Mouse (Mus musculus) ovary, postnatal 14 days (tissue): ENCODE measurements at regions not wholly inside any gene's neighbourhood (a gene's known extent, or its start where the extent isn't known, plus 50 kb on each side); places are given as distances from the start of the nearest gene placed in this dataset.

ENCODE experiments used
- DNase-seq: peaks from one replicate; pipeline ENCODE4 v3.0.0; 2022; ENCODE audit warnings: low spot score

GRCm38 (mm10) chr8:6813816-6814215 lies 1708.7 kb upstream of the Slc10a2 start:
- no peak for DNase-seq

DNA sequence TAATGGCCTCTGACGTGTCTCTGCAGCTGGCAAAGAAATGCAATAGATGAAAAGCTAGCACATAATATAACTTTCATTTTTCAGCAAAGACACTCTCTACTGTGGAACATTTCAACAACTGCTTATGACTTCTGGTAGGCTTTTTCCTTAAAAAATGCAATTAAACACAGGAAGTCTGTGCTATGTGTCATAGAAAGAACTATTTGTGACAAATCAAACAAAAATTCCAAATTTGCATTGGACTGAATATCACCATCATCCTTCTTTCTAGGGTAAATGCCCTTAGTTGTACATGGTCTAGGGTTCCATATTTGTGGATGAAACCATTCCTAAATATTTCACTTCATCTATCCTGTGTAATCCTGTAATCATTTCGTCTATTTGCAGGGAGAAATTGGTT lies 1702.0 kb upstream of the Slc10a2 start:
- no peak for DNase-seq

DNA sequence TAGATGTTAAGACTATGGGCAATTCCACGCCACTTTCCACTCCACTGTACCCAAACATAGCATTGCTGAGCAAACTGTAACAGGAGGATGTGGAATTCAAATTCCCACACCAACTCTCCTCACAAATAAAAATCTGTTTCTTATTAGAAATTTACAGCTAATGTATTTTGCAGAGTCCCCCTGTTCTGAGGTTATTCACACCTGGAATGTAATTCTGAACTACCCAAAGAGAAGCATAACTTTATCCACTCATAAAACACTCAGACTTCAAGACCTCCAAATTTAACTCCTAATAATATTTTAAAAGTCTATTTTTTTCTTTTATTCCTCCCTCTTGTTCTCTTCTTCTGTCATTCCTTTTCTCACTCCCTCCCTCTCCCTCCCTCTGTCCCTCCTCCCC lies 1698.0 kb upstream of the Slc10a2 start:
- DNase-seq: no peak

GRCm38 (mm10) chr8:6801076-6801475 lies 1695.9 kb upstream of the Slc10a2 start:
- DNase-seq: no peak

GRCm38 (mm10) chr8:6789096-6789495 lies 1683.9 kb upstream of the Slc10a2 start:
- DNase-seq: no peak

DNA sequence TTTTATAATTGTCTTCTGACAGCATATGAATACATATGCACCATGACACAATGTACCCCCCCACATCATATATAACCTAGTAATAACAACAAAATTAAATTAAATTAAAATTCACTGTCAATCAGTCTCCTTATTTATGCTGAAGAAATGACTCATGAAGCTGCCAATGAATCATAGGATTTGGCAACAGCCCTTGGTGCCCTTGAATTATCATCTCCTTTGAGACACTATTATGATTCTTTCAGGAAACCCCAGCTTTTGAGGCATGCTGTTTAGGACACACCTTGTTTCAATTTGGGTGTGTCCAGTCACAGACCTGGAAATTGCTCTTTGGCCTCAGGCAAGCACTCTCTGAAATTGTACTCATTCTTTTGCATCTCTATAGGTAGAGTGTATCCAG lies 1675.8 kb upstream of the Slc10a2 start:
- DNase-seq: no peak

- no peak for DNase-seq
Observed at GRCm38 (mm10) chr8:6775103-6775502, 1670.0 kb upstream of the Slc10a2 start.

GRCm38 (mm10) chr8:6729571-6729970 lies 1624.4 kb upstream of the Slc10a2 start:
- DNase-seq: no peak

- no peak for DNase-seq
Observed at GRCm38 (mm10) chr8:6708886-6709449, 1603.8 kb upstream of the Slc10a2 start.

GRCm38 (mm10) chr8:6688595-6688994 lies 1583.4 kb upstream of the Slc10a2 start:
- no peak for DNase-seq

- DNase-seq: no peak
Observed at GRCm38 (mm10) chr8:6658860-6659259, 1553.7 kb upstream of the Slc10a2 start.

GRCm38 (mm10) chr8:6657451-6657990 lies 1552.4 kb upstream of the Slc10a2 start:
- DNase-seq: no peak

- DNase-seq: no peak
Observed at GRCm38 (mm10) chr8:6652180-6652579, 1547.0 kb upstream of the Slc10a2 start.

GRCm38 (mm10) chr8:6648083-6648482 lies 1542.9 kb upstream of the Slc10a2 start:
- DNase-seq: no peak

DNA sequence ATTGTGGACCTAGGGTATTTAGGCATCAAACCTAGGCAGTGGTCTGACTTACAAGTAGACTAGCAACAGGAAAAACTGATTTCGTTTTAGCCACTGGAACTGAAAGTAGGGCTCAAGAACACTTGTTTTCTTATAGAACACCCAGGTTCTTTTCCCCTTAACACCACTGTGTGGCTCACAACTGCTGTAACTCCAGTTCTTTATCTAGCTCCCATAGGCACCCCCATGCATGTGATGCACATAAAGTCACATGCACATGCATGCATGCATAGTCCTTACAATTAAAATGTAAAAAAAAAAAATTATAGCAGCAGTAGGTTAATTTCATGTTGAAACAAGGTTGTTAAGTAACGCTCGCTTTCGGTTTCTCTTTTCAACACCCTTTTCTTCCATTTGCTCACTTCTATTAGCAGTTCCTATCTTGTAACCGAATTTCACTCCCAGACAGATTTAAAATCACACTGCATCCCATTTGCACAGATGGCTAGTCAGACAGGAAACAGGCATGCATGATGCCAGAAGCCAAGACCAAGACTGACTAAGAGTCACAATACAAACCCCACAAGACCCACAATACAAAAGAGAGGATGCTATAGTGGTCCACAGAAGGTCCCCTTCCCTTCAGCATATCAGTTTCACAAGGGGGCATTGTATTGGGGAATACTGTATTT lies 1540.3 kb upstream of the Slc10a2 start:
- no peak for DNase-seq

DNA sequence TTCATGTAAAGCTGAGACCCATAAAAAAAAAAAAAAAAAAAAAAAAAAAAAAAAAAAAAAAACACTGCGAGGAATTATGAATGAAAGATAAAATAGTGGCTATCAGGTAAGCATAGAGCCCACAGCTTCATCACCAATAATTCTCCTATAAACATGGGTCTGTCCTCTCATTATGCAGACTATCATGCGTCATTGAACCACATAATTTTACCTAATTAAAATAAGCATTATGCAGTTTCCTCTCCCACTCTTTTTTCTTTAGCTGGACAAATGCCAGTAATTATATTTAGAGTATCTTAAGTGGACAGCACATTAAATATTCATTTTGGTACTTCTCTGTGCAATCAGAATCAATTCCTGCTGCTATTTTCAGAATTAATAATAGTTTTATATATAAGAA lies 1539.2 kb upstream of the Slc10a2 start:
- no peak for DNase-seq

DNA sequence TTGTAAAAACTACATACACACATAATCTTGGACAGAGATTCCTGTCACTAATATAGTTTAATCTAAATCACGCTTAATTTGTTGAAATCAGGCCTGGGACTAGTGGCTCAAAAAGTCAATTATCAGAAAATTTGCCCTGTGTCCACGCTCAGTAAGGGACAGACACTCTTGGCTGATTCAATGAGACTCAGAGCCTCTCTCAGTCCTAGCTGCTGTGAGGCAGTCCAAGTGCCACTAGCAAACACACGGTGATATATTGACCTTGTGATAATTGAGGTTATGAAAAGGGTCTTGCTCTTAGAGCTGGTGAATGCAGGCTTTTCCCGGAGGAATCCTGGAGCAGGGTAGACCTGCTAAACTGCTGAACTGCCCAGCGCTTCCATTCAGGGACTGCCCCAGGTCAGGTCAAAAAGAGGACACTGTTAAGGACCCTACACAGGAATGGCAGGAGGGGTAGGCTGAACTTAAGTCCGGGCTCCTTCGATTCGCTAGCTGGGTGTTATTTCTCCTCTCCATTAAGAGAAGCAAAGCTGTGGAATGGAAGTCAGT lies 1521.9 kb upstream of the Slc10a2 start:
- no peak for DNase-seq

DNA sequence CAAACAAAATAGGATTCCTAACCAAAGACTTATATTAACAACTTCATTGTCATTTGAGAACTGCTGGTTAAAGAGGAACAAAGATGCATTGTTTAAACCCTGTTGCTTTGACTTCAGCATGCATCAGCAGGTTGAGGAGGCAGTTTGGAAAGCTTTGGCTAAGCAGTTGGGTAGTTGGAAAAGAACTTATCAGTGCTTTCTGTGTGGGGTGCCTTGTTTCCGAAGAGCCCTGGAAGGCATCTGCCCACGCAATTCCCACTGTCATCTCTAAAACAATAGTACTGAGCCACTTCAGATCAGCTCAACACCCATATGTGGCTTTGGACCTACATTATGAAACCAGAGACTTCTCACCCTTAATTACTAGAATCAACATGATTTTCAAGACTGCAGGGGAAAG lies 1503.7 kb upstream of the Slc10a2 start:
- no peak for DNase-seq

DNA sequence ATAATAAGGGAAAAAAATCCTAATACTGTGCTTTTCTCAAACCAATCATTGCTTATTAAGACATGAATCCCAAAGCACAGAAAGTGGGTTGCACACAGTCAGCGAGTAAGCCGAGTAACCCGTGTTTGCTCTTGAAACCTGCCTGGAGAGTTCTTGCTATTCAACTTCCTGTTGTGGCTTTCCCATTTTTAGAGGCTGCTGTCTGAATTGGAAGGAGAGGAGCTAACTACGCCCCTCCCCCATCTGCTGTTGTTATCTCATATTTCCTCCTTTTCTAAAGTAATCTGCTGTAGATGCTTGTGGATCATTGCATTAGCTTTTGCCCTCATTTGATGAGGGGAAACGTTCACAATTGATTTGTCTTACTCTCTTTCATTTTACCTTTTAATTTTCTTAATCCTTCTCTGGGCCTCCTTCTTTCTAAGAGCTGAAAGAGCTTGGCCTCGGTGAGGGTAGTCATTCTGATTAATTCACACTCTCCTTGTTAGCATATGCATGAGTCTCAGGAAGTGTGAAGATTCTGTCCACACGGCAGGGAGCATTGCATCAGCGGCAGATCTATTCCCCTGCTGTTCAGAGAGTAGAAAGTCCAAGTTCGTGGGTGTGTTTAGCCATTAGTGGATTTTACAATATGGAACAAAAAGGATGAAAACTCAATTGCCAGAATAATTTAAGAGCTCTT lies 1501.8 kb upstream of the Slc10a2 start:
- no peak for DNase-seq

DNA sequence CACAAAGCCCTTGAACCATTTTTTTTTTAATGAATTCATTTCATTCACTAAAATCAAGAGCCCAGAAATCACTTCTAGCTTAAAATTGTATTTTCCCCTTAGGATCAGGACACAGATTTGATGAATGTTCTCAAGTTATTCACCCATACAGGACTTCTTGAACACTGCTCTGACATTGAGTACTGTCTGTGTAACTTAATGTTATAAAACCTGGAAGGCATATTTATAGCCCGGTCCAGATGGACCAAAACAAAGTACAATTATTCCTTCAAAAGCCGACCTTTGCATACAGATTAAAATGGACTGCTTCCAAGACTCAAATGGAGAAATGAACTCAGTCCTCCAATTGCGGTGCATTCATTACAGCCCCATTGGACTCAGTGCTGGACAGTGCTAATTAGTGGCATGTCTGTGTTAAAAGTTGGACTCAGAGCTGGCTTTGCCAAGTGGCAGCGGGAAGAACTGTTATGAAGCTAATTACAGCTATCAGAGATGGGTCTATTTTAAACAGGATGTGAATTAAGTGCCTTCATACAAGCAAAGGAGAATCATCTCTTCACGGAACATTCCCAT lies 1499.2 kb upstream of the Slc10a2 start:
- DNase-seq: no peak

- DNase-seq: no peak
Observed at GRCm38 (mm10) chr8:6590146-6590545, 1485.0 kb upstream of the Slc10a2 start.

DNA sequence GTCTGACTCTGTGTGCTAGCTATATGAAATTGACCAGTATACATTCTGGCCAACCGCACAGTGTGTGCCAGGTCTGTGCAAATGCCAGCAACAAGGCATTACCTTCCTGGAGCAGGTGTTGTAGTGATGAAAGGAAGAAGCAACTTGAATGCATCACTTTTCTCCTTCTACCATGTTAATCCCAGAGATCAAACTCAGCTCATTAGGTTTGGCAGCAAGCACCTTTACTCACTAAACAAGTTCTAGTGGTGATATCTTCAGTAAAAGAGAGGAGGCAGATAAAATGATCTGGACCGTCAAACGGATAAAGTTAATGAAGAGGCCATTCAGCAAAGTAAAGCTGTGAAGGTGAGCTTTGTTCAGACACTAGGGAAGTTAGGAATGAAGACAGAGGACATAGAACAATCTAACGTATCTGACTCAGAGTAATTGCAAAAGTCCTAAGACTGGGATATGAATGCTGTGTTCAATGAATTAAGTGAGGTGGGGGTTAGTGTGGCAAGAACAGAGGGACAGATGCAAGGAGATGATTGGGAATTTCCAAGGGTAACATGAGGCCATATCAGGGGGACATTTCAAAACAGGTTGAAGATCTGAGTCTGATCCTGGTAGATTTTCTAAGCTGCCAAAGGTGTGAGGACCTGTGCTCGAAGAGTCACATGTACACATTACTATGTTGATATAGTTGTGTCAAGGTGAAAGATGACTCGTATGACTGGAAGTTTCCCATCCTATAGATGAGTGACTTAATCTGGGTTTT lies 1478.4 kb upstream of the Slc10a2 start:
- DNase-seq: no peak
